Mouse (Mus musculus): ENCODE measurements around the gene E2f4. TPM values are rescaled to one million over a fixed set of nuclear protein-coding genes. Genes with fewer than 3 reads are reported as not detected.
A peak's percentile ranks its signal among the peaks of the same experiment; 100 is the strongest.

The E2f4 gene
- polyA plus RNA-seq, 1 experiment from 2014 or later: 37.3 TPM

DNA sequence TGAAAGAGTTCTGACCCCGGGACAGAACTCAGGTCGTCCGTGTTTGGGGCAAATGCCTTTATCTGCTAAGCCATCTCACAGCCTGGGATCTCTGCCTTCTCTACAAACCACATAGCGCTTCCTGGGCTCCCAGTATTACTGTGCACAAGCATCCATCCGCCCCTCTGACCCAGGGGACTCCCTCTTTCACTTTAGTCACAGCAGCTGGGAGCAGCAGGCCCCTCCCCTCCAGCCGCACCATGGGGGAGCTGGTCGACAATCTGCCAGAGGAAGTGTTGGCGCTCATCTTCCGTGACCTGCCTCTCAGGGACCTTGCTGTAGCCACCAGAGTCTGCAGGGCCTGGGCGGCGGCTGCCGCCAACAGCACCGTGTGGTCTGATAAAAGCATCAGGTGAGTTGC is 30.7 kb upstream of the E2f4 start:
- ATAC-seq: no peak
- Histone ChIP-seq H3K4me3 (ENCODE audit: low read length) (no peak overlapping the region), H3K4me1 (ENCODE audit: control insufficient read depth, insufficient read depth, low read depth, low read length) (peaks cover 33% of the 10 kb centered on the region), H3K9ac (ENCODE audit: low read depth, low read length) (no peak overlapping the region), H3K4me2 (ENCODE audit: low read length) (no peak overlapping the region), H3K27ac (ENCODE audit: low read depth, low read length) (no peak overlapping the region), H3K27me3 (replicated peaks; ENCODE audit: control insufficient read depth, insufficient read depth, low read length) (peaks cover 43% of the 10 kb centered on the region), H3K9me3 (ENCODE audit: control insufficient read depth, low read length) (no peaks in the 10 kb centered on the region; the same call in 1 of the 2 replicates), H3K36me3 (ENCODE audit: control insufficient read depth, insufficient read depth, low read length) (no peaks in the 10 kb centered on the region)
- WGBS: 11% methylated on average over 13 of the region's 13 CpGs

DNA sequence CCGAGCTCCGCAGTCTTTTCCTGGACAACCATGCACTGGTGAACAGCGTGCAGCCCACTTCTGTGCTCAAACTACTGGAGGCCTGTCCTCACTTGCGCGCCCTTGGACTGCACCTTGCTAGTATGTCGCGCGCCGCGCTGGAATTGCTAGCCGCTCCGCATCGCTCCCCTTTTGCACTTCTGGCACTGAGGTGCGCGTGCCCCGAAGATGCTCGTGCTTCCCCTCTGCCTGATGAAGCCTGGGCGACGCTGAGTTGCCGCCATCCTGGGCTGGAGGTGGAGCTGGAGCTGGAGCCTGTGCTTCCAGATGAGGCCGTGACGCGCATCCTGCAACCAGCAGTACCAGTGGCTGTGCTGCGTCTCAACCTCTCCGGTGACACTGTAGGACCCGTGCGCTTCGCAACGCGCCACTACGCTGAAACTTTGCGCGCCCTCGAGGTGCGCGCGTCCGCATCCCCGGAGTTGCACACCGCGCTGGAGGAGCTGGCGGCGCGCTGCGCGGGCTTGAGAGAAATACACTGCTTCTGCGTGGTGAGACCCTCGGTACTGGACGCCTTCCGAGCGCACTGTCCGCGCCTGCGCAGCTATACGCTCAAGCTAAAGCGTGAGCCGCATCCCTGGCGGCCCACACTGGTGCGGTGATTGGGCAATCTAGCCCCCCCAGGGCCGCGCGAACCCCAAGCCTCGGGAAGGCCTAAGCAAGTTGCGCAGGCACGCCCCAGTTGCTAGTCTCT is 29.0 kb upstream of the E2f4 start:
- H3K4me2 ChIP-seq (ENCODE audit: low read length): peak overlapping the region; percentile 92
- H3K27ac ChIP-seq (ENCODE audit: low read depth, low read length): peak overlapping the region; percentile 75
- peaks cover 33% of the 10 kb centered on the region for H3K4me1 ChIP-seq (ENCODE audit: control insufficient read depth, insufficient read depth, low read depth, low read length)
- H3K27me3 ChIP-seq (replicated peaks; ENCODE audit: control insufficient read depth, insufficient read depth, low read length): peaks cover 58% of the 10 kb centered on the region
- peak overlapping the region; percentile 56 for H3K4me3 ChIP-seq (ENCODE audit: low read length)
- no peaks in the 10 kb centered on the region for H3K36me3 ChIP-seq (ENCODE audit: control insufficient read depth, insufficient read depth, low read length)
- WGBS: 1% methylated on average over 65 of the region's 65 CpGs
- no peaks in the 10 kb centered on the region; the same call in 1 of the 2 replicates for H3K9me3 ChIP-seq (ENCODE audit: control insufficient read depth, low read length)
- peak overlapping the region; percentile 67 for H3K9ac ChIP-seq (ENCODE audit: low read depth, low read length)
- peak; percentile 90 for ATAC-seq

DNA sequence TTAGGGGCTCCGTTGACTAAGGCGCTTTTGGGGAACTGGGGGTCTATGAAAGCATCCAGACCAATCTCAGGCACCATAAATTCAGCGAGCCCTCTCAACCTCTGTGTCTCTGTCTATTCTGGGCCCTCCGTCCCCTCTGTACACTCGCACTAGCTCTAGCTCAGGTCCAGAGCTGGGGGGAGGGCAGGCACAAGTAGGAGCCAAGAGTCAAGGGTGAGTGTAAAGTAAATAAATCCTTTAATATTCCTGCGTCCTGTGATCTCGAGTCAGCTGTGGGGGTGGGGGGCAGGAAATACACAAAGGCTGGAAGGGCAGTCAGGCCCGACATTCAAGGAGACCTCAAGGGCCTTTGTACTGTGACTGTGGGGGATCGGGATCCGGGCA is 28.4 kb upstream of the E2f4 start:
- Histone ChIP-seq H3K4me1 (ENCODE audit: control insufficient read depth, insufficient read depth, low read depth, low read length) (peaks cover 33% of the 10 kb centered on the region), H3K27me3 (replicated peaks; ENCODE audit: control insufficient read depth, insufficient read depth, low read length) (peaks cover 63% of the 10 kb centered on the region), H3K4me2 (ENCODE audit: low read length) (peak overlapping the region; percentile 92), H3K27ac (ENCODE audit: low read depth, low read length) (peak overlapping the region; percentile 75), H3K36me3 (ENCODE audit: control insufficient read depth, insufficient read depth, low read length) (no peaks in the 10 kb centered on the region), H3K4me3 (ENCODE audit: low read length) (peak overlapping the region; percentile 56), H3K9ac (ENCODE audit: low read depth, low read length) (peak overlapping the region; percentile 67), H3K9me3 (ENCODE audit: control insufficient read depth, low read length) (no peaks in the 10 kb centered on the region; the same call in 1 of the 2 replicates)
- ATAC-seq: peak; percentile 53
- 0% methylated on average over 10 of the region's 10 CpGs for WGBS

DNA sequence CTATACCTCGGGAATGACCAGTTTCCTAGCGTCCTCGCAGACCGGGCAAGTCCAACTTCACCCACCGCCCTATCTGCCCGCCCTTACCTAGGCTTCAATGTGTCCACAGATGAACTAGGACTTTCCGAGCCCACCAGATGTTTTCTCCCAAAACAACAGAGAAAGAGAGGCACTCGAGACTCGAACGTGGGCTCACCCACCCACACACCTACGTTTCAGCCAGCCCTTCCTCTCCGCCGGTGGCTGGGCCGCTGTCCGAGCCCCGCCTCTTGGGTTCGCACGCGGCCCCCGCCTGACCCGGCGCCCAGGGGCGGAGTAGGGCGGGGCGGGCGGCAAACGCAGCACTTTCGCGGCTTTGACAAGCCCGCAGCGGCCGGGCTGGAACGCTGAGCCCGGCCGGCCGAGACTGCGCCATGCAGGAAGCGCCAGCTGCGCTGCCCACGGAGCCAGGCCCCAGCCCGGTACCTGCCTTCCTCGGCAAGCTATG is 28.0 kb upstream of the E2f4 start, which contains the start of gene Hsf4:
Hsf4 (plus strand) TSS at position 341 of the 487 bp plus-strand sequence.
- Histone ChIP-seq H3K36me3 (ENCODE audit: control insufficient read depth, insufficient read depth, low read length) (no peaks in the 10 kb centered on the region), H3K9me3 (ENCODE audit: control insufficient read depth, low read length) (no peaks in the 10 kb centered on the region; the same call in 1 of the 2 replicates), H3K27ac (ENCODE audit: low read depth, low read length) (peak within 1 kb of the TSS; percentile 75), H3K9ac (ENCODE audit: low read depth, low read length) (peak within 1 kb of the TSS; percentile 67), H3K27me3 (replicated peaks; ENCODE audit: control insufficient read depth, insufficient read depth, low read length) (peaks cover 65% of the 10 kb centered on the region), H3K4me3 (ENCODE audit: low read length) (peak within 1 kb of the TSS; percentile 56), H3K4me2 (ENCODE audit: low read length) (peak within 1 kb of the TSS; percentile 92), H3K4me1 (ENCODE audit: control insufficient read depth, insufficient read depth, low read depth, low read length) (peaks cover 32% of the 10 kb centered on the region)
- ATAC-seq: no peak
- under 1% methylated on average over 42 of the region's 42 CpGs for WGBS

DNA sequence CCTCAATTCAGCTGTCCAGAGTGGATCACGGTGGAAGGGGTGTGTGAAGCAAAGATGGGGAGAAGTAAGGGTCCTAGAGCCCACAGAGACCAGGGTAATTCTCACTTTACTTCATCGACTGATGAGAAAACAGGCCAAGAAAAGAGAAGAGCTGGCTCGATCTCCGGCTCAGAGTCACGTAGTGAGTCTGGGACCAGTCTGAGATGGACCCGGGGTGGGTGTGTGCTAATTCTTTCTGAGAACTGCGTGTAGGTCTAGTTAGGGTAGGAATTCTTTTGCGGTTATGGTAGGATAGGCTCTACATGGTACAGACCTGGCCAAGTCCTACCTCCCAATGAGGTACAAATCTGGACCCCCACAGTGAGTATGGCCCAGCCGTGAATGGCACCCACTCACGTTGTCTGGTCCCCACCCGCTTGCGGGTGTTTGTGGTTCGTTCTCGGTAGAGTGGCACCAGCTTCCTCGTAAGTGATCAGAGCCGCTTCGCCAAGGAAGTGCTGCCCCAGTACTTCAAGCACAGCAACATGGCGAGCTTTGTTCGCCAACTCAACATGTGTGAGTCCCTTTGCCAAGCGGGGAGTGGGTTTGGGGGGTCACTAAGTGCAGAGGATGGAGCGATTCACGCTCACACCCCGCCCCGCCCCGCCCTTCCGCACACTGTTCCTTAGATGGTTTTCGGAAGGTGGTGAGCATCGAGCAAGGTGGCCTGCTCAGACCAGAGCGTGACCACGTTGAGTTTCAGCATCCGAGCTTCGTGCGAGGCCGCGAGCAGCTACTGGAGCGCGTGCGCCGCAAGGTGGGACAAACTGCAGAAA is 27.2 kb upstream of the E2f4 start:
- no peaks in the 10 kb centered on the region for H3K36me3 ChIP-seq (ENCODE audit: control insufficient read depth, insufficient read depth, low read length)
- WGBS: 2% methylated on average over 39 of the region's 39 CpGs
- H3K27ac ChIP-seq (ENCODE audit: low read depth, low read length): no peak overlapping the region
- no peak for ATAC-seq
- peaks cover 28% of the 10 kb centered on the region for H3K4me1 ChIP-seq (ENCODE audit: control insufficient read depth, insufficient read depth, low read depth, low read length)
- H3K4me3 ChIP-seq (ENCODE audit: low read length): peak overlapping the region; percentile 56
- peaks cover 72% of the 10 kb centered on the region for H3K27me3 ChIP-seq (replicated peaks; ENCODE audit: control insufficient read depth, insufficient read depth, low read length)
- peak overlapping the region; percentile 92 for H3K4me2 ChIP-seq (ENCODE audit: low read length)
- peak overlapping the region; percentile 67 for H3K9ac ChIP-seq (ENCODE audit: low read depth, low read length)
- no peaks in the 10 kb centered on the region; the same call in 1 of the 2 replicates for H3K9me3 ChIP-seq (ENCODE audit: control insufficient read depth, low read length)

DNA sequence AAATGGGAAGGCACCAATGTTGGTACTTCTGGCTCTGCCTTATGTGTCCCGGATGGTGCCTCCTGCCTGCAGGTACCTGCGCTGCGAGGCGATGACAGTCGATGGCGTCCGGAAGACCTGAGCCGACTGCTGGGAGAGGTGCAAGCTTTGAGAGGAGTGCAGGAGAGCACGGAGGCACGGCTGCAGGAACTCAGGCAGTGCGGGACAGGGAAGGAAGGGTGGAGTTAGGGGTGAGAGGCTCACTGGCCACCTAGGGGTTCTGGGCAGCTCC is 26.6 kb upstream of the E2f4 start:
- Histone ChIP-seq H3K4me1 (ENCODE audit: control insufficient read depth, insufficient read depth, low read depth, low read length) (peaks cover 33% of the 10 kb centered on the region), H3K36me3 (ENCODE audit: control insufficient read depth, insufficient read depth, low read length) (no peaks in the 10 kb centered on the region), H3K27me3 (replicated peaks; ENCODE audit: control insufficient read depth, insufficient read depth, low read length) (peaks cover 69% of the 10 kb centered on the region), H3K4me2 (ENCODE audit: low read length) (peak overlapping the region; percentile 6), H3K27ac (ENCODE audit: low read depth, low read length) (no peak overlapping the region), H3K4me3 (ENCODE audit: low read length) (0 out of 2 replicates have a peak overlapping the region, but pooled peaks have one; percentile 2), H3K9me3 (ENCODE audit: control insufficient read depth, low read length) (no peaks in the 10 kb centered on the region; the same call in 1 of the 2 replicates), H3K9ac (ENCODE audit: low read depth, low read length) (no peak overlapping the region; the same call in 1 of the 2 replicates)
- 2% methylated on average over 11 of the region's 11 CpGs for WGBS
- ATAC-seq: no peak

DNA sequence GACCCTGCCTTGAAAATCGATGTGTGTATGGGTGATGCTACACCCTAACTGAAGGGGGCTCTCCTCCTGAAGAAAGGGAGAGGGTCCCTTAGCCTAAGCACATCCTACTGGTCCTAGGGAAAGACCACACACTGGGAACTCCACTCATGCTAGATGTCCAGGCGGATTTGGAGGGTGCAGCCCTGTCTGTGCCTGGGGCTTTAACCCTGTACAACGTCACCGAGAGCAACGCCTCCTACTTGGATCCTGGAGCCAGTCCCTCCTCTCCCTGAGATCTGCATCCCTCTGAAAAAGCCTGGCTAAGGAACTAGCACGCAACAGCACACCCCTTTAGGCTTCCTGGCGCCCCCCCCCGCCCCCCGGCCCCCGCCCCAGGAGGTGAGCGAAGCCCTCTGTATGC is 22.1 kb upstream of the E2f4 start:
- H3K36me3 ChIP-seq (ENCODE audit: control insufficient read depth, insufficient read depth, low read length): peaks cover 4% of the 10 kb centered on the region; the same call in 1 of the 2 replicates
- peak overlapping the region; percentile 51 for H3K4me3 ChIP-seq (ENCODE audit: low read length)
- H3K9ac ChIP-seq (ENCODE audit: low read depth, low read length): no peak overlapping the region; the same call in 1 of the 2 replicates
- 6% methylated on average over 11 of the region's 11 CpGs for WGBS
- peaks cover 27% of the 10 kb centered on the region for H3K4me1 ChIP-seq (ENCODE audit: control insufficient read depth, insufficient read depth, low read depth, low read length)
- ATAC-seq: no peak
- H3K27ac ChIP-seq (ENCODE audit: low read depth, low read length): no peak overlapping the region
- no peaks in the 10 kb centered on the region for H3K9me3 ChIP-seq (ENCODE audit: control insufficient read depth, low read length)
- peak overlapping the region; percentile 95 for H3K4me2 ChIP-seq (ENCODE audit: low read length)
- peaks cover 54% of the 10 kb centered on the region for H3K27me3 ChIP-seq (replicated peaks; ENCODE audit: control insufficient read depth, insufficient read depth, low read length)

DNA sequence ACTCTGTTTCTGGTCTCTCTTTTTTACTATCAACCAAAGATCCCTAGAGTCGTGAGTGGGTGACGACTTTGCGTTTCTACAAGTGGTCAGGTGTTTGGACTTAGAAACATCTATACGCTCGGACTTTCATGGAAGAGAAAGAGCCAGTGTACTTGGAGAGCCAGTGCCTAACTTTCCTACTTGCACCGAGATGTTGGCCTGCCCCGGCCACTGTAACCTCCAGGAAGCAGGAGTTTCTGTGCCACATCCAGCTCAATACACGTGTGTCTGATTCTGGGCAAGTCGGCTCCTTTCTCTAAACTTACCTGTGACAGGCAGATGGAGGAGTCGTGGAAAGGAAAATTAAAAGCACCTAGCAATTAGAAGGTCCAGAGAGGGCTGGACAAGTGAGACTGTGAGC is 21.6 kb upstream of the E2f4 start, which contains the start of gene Nol3:
Nol3 (plus strand) TSS at position 301 of the 400 bp plus-strand sequence.
- 5% methylated on average over 10 of the region's 10 CpGs for WGBS
- 0 out of 2 replicates have a peak, but pooled peaks have one; percentile 0 for ATAC-seq
- H3K4me2 ChIP-seq (ENCODE audit: low read length): peak within 1 kb of the TSS; percentile 95
- H3K27me3 ChIP-seq (replicated peaks; ENCODE audit: control insufficient read depth, insufficient read depth, low read length): peaks cover 52% of the 10 kb centered on the region
- no peaks in the 10 kb centered on the region for H3K9me3 ChIP-seq (ENCODE audit: control insufficient read depth, low read length)
- H3K27ac ChIP-seq (ENCODE audit: low read depth, low read length): no peak within 1 kb of the TSS
- peaks cover 23% of the 10 kb centered on the region for H3K4me1 ChIP-seq (ENCODE audit: control insufficient read depth, insufficient read depth, low read depth, low read length)
- H3K36me3 ChIP-seq (ENCODE audit: control insufficient read depth, insufficient read depth, low read length): peaks cover 4% of the 10 kb centered on the region; the same call in 1 of the 2 replicates
- H3K9ac ChIP-seq (ENCODE audit: low read depth, low read length): peak within 1 kb of the TSS; percentile 72
- H3K4me3 ChIP-seq (ENCODE audit: low read length): peak within 1 kb of the TSS; percentile 51

Data from hindbrain, embryonic 16.5 days (tissue).